Mouse (Mus musculus) myocyte (in vitro differentiated cells): ENCODE results near the gene Otud7b.

ENCODE experiments used
- MAX ChIP-seq: IDR thresholded peaks from one replicate; pipeline ENCODE4 v1.6.1; 2011; ENCODE audit warnings: low read depth, mild to moderate bottlenecking, control low read depth
- MYOD1 ChIP-seq, 3 experiments: IDR thresholded peaks; one replicate each; pipeline ENCODE4 v1.6.1; 2011; ENCODE audit warnings: control low read depth in 2 of 3, low read depth in 2 of 3, mild to moderate bottlenecking in 2 of 3, moderate library complexity in 1 of 3; ENCODE audit not compliant: insufficient read length in 2 of 3, control insufficient read depth in 1 of 3
- POLR2A ChIP-seq: IDR thresholded peaks from one replicate; pipeline ENCODE4 v1.6.1; 2011; ENCODE audit warnings: low read depth, mild to moderate bottlenecking, control low read depth, moderate library complexity; ENCODE audit not compliant: insufficient read length
- REST ChIP-seq: IDR thresholded peaks from one replicate; pipeline ENCODE4 v1.6.1; 2011; ENCODE audit warnings: mild to moderate bottlenecking, control low read depth, moderate library complexity; ENCODE audit not compliant: insufficient read depth, insufficient read length
- TCF12 ChIP-seq: IDR thresholded peaks from one replicate; pipeline ENCODE4 v1.6.1; 2011; ENCODE audit warnings: mild to moderate bottlenecking, control low read depth; ENCODE audit not compliant: poor library complexity, insufficient read depth, severe bottlenecking
- USF1 ChIP-seq: IDR thresholded peaks from one replicate; pipeline ENCODE4 v1.6.1; 2011; ENCODE audit warnings: low read depth, mild to moderate bottlenecking, control low read depth, moderate library complexity

GRCm38 (mm10) chr3:96065147-96065546, 39.2 kb upstream of the Otud7b start:
- no peak for TF ChIP-seq TCF12
- no peak for TF ChIP-seq USF1
- TF ChIP-seq POLR2A: no peak
- no peak for TF ChIP-seq MAX
- TF ChIP-seq MYOD1 (IDR thresholded peaks at IDR 0.05; ENCODE audit: control insufficient read depth in 1 of 3, insufficient read length in 2 of 3, low read depth in 2 of 3): no peak
- no peak for TF ChIP-seq REST
